Mouse (Mus musculus): ENCODE measurements around the gene Psrc1. TPM values are rescaled to one million over a fixed set of nuclear protein-coding genes. Genes with fewer than 3 reads are reported as not detected.

The Psrc1 gene
- polyA plus RNA-seq, 1 experiment from 2014 or later: 26.1 TPM

DNA sequence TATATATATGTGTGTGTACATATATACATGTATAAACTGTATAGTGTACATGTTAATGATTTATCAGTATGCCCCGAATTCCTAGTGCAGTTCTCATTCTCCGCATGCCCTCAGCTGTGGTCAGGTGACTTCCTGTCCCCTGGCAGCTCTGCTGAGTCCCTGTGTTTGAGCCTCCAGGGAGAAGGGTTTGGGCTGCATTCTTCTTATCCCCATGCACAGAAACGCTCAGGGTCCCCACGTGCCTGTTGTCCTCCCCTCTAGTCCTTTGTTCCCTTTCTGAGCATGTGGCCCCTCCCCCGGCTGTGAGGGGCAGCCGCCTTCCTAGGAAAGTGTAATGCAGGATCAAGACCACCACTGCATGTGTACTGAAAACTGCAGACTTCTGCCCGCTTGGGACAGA lies 22.7 kb upstream of the Psrc1 start:
- H3K4me2 ChIP-seq (ENCODE audit: low read depth, low read length): 0 out of 2 replicates have a peak overlapping the region, but pooled peaks have one; percentile 10
- WGBS: 20% methylated on average over 7 of the region's 7 CpGs
- H3K27me3 ChIP-seq (replicated peaks; ENCODE audit: control insufficient read depth, insufficient read depth, low read length): no peaks in the 10 kb centered on the region
- H3K27ac ChIP-seq (ENCODE audit: low read length): no peak overlapping the region
- H3K9me3 ChIP-seq (ENCODE audit: control insufficient read depth, low read length): no peaks in the 10 kb centered on the region
- H3K4me1 ChIP-seq (ENCODE audit: control insufficient read depth, insufficient read depth, low read length): peaks cover 5% of the 10 kb centered on the region
- ATAC-seq: no peak
- no peaks in the 10 kb centered on the region for H3K36me3 ChIP-seq (ENCODE audit: control insufficient read depth, insufficient read depth, low read length)
- no peak overlapping the region for H3K4me3 ChIP-seq (ENCODE audit: low read length)
- no peak overlapping the region for H3K9ac ChIP-seq (ENCODE audit: low read depth, low read length)

- Histone ChIP-seq H3K9me3 (ENCODE audit: control insufficient read depth, low read length) (no peaks in the 10 kb centered on the region), H3K9ac (ENCODE audit: low read depth, low read length) (no peak overlapping the region), H3K4me3 (ENCODE audit: low read length) (no peak overlapping the region), H3K27ac (ENCODE audit: low read length) (no peak overlapping the region), H3K36me3 (ENCODE audit: control insufficient read depth, insufficient read depth, low read length) (no peaks in the 10 kb centered on the region), H3K27me3 (replicated peaks; ENCODE audit: control insufficient read depth, insufficient read depth, low read length) (no peaks in the 10 kb centered on the region), H3K4me1 (ENCODE audit: control insufficient read depth, insufficient read depth, low read length) (peaks cover 14% of the 10 kb centered on the region), H3K4me2 (ENCODE audit: low read depth, low read length) (no peak overlapping the region)
- 63% methylated on average over 3 of the region's 3 CpGs for WGBS
- no peak for ATAC-seq
Observed at GRCm38 (mm10) chr3:108363626-108364025, 20.0 kb upstream of the Psrc1 start.

DNA sequence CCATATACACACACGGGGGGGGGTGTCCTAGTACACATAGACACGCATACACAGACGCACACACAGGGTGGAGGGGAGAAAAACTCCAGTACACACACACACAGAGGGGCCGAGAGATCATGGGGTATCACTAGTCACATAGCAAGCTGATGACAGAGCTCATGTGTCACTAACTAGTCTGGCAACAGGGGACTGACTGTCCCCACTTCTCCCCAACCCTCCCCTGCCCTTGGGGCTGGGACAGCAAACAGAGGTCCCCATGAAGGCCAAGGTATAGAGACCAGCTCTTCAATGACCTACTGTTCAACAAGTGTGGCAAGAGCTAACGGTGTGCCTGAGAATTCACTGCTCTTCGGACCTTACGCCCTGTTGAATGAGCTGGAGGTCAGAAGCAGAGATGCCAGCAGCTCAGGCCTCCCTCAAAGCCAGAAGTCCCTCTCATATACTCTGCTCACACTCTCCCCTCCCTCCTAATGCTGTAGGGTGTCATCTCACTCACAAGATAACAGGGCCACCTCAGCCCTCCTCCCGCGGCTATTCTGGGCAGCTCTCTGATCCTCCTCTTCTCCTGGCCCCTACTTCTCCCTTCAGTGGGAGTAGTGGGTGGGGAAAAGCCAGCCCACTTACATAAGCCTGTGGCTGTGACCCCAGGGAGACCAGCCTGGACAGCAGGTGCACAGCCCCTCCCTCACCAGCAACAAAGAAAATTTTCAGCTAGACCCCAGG lies 19.2 kb upstream of the Psrc1 start, which contains the start of gene Mybphl:
Mybphl (plus strand) TSS at position 642 of the 726 bp plus-strand sequence.
- H3K4me3 ChIP-seq (ENCODE audit: low read length): no peak within 1 kb of the TSS
- H3K4me1 ChIP-seq (ENCODE audit: control insufficient read depth, insufficient read depth, low read length): peaks cover 14% of the 10 kb centered on the region
- H3K9ac ChIP-seq (ENCODE audit: low read depth, low read length): no peak within 1 kb of the TSS
- H3K27ac ChIP-seq (ENCODE audit: low read length): no peak within 1 kb of the TSS
- ATAC-seq: no peak
- no peaks in the 10 kb centered on the region for H3K27me3 ChIP-seq (replicated peaks; ENCODE audit: control insufficient read depth, insufficient read depth, low read length)
- WGBS: 71% methylated on average over 9 of the region's 9 CpGs
- no peaks in the 10 kb centered on the region for H3K36me3 ChIP-seq (ENCODE audit: control insufficient read depth, insufficient read depth, low read length)
- H3K9me3 ChIP-seq (ENCODE audit: control insufficient read depth, low read length): no peaks in the 10 kb centered on the region
- H3K4me2 ChIP-seq (ENCODE audit: low read depth, low read length): no peak within 1 kb of the TSS

- no peaks in the 10 kb centered on the region for H3K27me3 ChIP-seq (replicated peaks; ENCODE audit: control insufficient read depth, insufficient read depth, low read length)
- no peak overlapping the region for H3K4me3 ChIP-seq (ENCODE audit: low read length)
- WGBS: 57% methylated on average over 9 of the region's 9 CpGs
- no peak for ATAC-seq
- H3K9ac ChIP-seq (ENCODE audit: low read depth, low read length): no peak overlapping the region
- H3K4me2 ChIP-seq (ENCODE audit: low read depth, low read length): no peak overlapping the region
- no peaks in the 10 kb centered on the region for H3K9me3 ChIP-seq (ENCODE audit: control insufficient read depth, low read length)
- no peak overlapping the region for H3K27ac ChIP-seq (ENCODE audit: low read length)
- H3K4me1 ChIP-seq (ENCODE audit: control insufficient read depth, insufficient read depth, low read length): peaks cover 10% of the 10 kb centered on the region; the same call in 1 of the 2 replicates
- H3K36me3 ChIP-seq (ENCODE audit: control insufficient read depth, insufficient read depth, low read length): no peaks in the 10 kb centered on the region
Observed at GRCm38 (mm10) chr3:108367173-108367572, 16.5 kb upstream of the Psrc1 start.

- Histone ChIP-seq H3K4me2 (ENCODE audit: low read depth, low read length) (no peak overlapping the region), H3K27me3 (replicated peaks; ENCODE audit: control insufficient read depth, insufficient read depth, low read length) (no peaks in the 10 kb centered on the region), H3K9ac (ENCODE audit: low read depth, low read length) (no peak overlapping the region), H3K4me3 (ENCODE audit: low read length) (no peak overlapping the region), H3K36me3 (ENCODE audit: control insufficient read depth, insufficient read depth, low read length) (no peaks in the 10 kb centered on the region), H3K27ac (ENCODE audit: low read length) (no peak overlapping the region), H3K4me1 (ENCODE audit: control insufficient read depth, insufficient read depth, low read length) (peaks cover 10% of the 10 kb centered on the region; the same call in 1 of the 2 replicates), H3K9me3 (ENCODE audit: control insufficient read depth, low read length) (no peaks in the 10 kb centered on the region)
- WGBS: 52% methylated on average over 3 of the region's 3 CpGs
- ATAC-seq: peak; percentile 90
Observed at GRCm38 (mm10) chr3:108367828-108368227, 15.8 kb upstream of the Psrc1 start.

DNA sequence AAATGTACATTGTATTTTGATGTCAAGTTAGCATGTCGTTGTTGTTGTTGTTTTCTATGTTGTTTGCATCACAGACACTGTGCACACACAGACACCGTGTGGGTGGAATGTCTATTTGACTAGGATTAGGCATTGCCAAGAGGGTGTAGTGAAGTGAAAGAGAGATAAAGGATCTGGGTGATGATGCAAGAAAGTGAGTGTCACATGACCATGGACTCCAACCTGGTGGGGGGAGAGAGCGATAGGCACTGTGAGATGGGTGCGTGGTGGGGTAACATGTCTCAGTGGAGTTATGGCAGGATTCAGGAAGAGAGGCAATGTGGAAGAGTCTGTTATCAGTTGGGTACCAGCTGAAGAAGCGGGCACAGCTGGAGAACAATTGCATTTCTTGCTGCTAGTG lies 14.9 kb upstream of the Psrc1 start:
- Histone ChIP-seq H3K4me1 (ENCODE audit: control insufficient read depth, insufficient read depth, low read length) (peaks cover 10% of the 10 kb centered on the region; the same call in 1 of the 2 replicates), H3K4me2 (ENCODE audit: low read depth, low read length) (no peak overlapping the region), H3K9ac (ENCODE audit: low read depth, low read length) (no peak overlapping the region), H3K36me3 (ENCODE audit: control insufficient read depth, insufficient read depth, low read length) (no peaks in the 10 kb centered on the region), H3K4me3 (ENCODE audit: low read length) (no peak overlapping the region), H3K27me3 (replicated peaks; ENCODE audit: control insufficient read depth, insufficient read depth, low read length) (no peaks in the 10 kb centered on the region), H3K9me3 (ENCODE audit: control insufficient read depth, low read length) (no peaks in the 10 kb centered on the region), H3K27ac (ENCODE audit: low read length) (no peak overlapping the region)
- peak; percentile 22; the same call in 1 of the 2 replicates for ATAC-seq
- 73% methylated on average over 5 of the region's 5 CpGs for WGBS

DNA sequence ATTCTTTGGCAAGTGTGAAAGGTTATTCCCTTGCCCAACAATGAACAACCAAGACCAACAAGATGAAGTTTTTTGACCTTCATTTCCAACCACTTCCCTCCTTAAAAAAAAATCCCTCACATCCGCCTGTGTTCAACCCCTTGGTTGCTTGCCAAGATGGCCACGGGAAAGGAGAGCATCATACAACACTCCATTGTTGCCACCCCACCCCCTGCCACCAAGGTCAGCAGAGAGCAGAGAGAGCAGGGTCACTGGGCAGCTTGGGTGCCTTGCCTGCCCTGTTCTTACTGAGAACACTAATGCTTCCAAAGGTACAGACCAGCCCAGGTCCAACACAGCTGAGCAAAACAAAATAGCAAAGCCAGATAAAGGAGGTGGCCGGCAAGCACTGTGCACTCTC lies 11.4 kb upstream of the Psrc1 start:
- H3K27ac ChIP-seq (ENCODE audit: low read length): no peak overlapping the region
- no peaks in the 10 kb centered on the region for H3K27me3 ChIP-seq (replicated peaks; ENCODE audit: control insufficient read depth, insufficient read depth, low read length)
- H3K4me2 ChIP-seq (ENCODE audit: low read depth, low read length): no peak overlapping the region
- H3K4me3 ChIP-seq (ENCODE audit: low read length): no peak overlapping the region
- ATAC-seq: no peak
- H3K4me1 ChIP-seq (ENCODE audit: control insufficient read depth, insufficient read depth, low read length): peaks cover 7% of the 10 kb centered on the region; the same call in 1 of the 2 replicates
- 62% methylated on average over 3 of the region's 3 CpGs for WGBS
- H3K9ac ChIP-seq (ENCODE audit: low read depth, low read length): no peak overlapping the region
- no peaks in the 10 kb centered on the region for H3K9me3 ChIP-seq (ENCODE audit: control insufficient read depth, low read length)
- H3K36me3 ChIP-seq (ENCODE audit: control insufficient read depth, insufficient read depth, low read length): no peaks in the 10 kb centered on the region

- Histone ChIP-seq H3K4me1 (ENCODE audit: control insufficient read depth, insufficient read depth, low read length) (peaks cover 3% of the 10 kb centered on the region; the same call in 1 of the 2 replicates), H3K9me3 (ENCODE audit: control insufficient read depth, low read length) (no peaks in the 10 kb centered on the region), H3K36me3 (ENCODE audit: control insufficient read depth, insufficient read depth, low read length) (no peaks in the 10 kb centered on the region), H3K27ac (ENCODE audit: low read length) (no peak overlapping the region), H3K4me2 (ENCODE audit: low read depth, low read length) (no peak overlapping the region), H3K9ac (ENCODE audit: low read depth, low read length) (no peak overlapping the region), H3K4me3 (ENCODE audit: low read length) (no peak overlapping the region), H3K27me3 (replicated peaks; ENCODE audit: control insufficient read depth, insufficient read depth, low read length) (no peaks in the 10 kb centered on the region)
- 48% methylated on average over 3 of the region's 3 CpGs for WGBS
- ATAC-seq: no peak
Observed at GRCm38 (mm10) chr3:108372691-108373090, 10.9 kb upstream of the Psrc1 start.

- H3K9me3 ChIP-seq (ENCODE audit: control insufficient read depth, low read length): no peaks in the 10 kb centered on the region
- H3K27me3 ChIP-seq (replicated peaks; ENCODE audit: control insufficient read depth, insufficient read depth, low read length): no peaks in the 10 kb centered on the region
- WGBS: 79% methylated on average over 7 of the region's 7 CpGs
- H3K9ac ChIP-seq (ENCODE audit: low read depth, low read length): no peak overlapping the region
- H3K4me2 ChIP-seq (ENCODE audit: low read depth, low read length): no peak overlapping the region
- no peak for ATAC-seq
- H3K4me3 ChIP-seq (ENCODE audit: low read length): no peak overlapping the region
- peaks cover 12% of the 10 kb centered on the region for H3K4me1 ChIP-seq (ENCODE audit: control insufficient read depth, insufficient read depth, low read length)
- no peaks in the 10 kb centered on the region for H3K36me3 ChIP-seq (ENCODE audit: control insufficient read depth, insufficient read depth, low read length)
- no peak overlapping the region for H3K27ac ChIP-seq (ENCODE audit: low read length)
Observed at GRCm38 (mm10) chr3:108378875-108379663, 4.6 kb upstream of the Psrc1 start.

All from intestine, embryonic 16.5 days (tissue).